In the genomic region with DNA sequence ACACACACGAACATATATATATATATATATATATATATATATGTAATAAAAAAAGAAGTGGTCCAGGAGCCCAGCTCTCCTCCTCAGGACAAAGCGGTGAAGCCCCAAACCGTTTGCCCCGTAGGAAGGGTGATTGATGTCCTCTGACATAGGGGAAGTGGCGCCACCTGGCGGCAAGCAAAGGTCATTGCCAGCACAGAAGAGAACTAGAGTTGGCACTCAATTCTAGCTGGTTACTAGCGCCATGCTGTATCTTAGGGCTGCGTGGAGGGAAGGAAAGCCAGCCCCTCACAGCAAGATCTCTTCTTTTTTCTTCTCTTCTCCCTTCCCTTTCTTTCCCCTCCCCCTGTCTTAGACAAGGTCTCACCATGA, we compare ENCODE assay signal across 8 mouse cellular contexts. TPM values are rescaled to one million over a fixed set of nuclear protein-coding genes. Genes with fewer than 3 reads are reported as not detected.
DNase-seq lines count a peak whose midpoint lies in the region; ATAC-seq lines count a peak whose summit lies in the region.

No protein-coding gene starts in this region.

- peak; percentile 59 for DNase-seq in forebrain, embryonic 10.5 days (ENCODE audit: extremely low spot score, low spot score)
- peak; percentile 55 for DNase-seq in liver
- no peak for DNase-seq in liver, embryonic 11.5 days (ENCODE audit: low spot score)
- peak; percentile 70 to 76 for DNase-seq in adrenal gland, postnatal 36 days
- peak; percentile 71 for DNase-seq in mesoderm, embryonic 11.5 days (ENCODE audit: low read depth, low spot score)
- no peak for DNase-seq in yolk sac, embryonic 10.5 days (ENCODE audit: low spot score)

- no peak overlapping the region for H3K9ac ChIP-seq in forebrain, embryonic 16.5 days (replicated peaks; ENCODE audit: low read depth, low read length)
- H3K9ac ChIP-seq in liver, embryonic 11.5 days (ENCODE audit: low read depth, low read length) = no peak overlapping the region

- no peak overlapping the region for H3K4me3 ChIP-seq in forebrain, embryonic 10.5 days
- H3K4me3 ChIP-seq in forebrain, embryonic 16.5 days (replicated peaks; ENCODE audit: low read length) = no peak overlapping the region
- H3K4me3 ChIP-seq in liver, embryonic 11.5 days (ENCODE audit: low read depth, low read length) = no peak overlapping the region

- no peak overlapping the region for H3K4me2 ChIP-seq in forebrain, embryonic 16.5 days (ENCODE audit: low read length)
- no peak overlapping the region for H3K4me2 ChIP-seq in liver, embryonic 11.5 days

- no peak overlapping the region for H3K27ac ChIP-seq in forebrain, embryonic 10.5 days
- H3K27ac ChIP-seq in forebrain, embryonic 16.5 days (ENCODE audit: low read length) = no peak overlapping the region
- H3K27ac ChIP-seq in liver, embryonic 11.5 days (ENCODE audit: low read depth, low read length) = no peak overlapping the region

- no peaks in the 10 kb centered on the region for H3K27me3 ChIP-seq in forebrain, embryonic 10.5 days (ENCODE audit: poor library complexity, severe bottlenecking)
- H3K27me3 ChIP-seq in forebrain, embryonic 16.5 days (replicated peaks; ENCODE audit: control insufficient read depth, insufficient read depth, low read length) = no peaks in the 10 kb centered on the region
- peaks cover 5% of the 10 kb centered on the region; the same call in 1 of the 2 replicates for H3K27me3 ChIP-seq in liver, embryonic 11.5 days (replicated peaks; ENCODE audit: control insufficient read depth, insufficient read depth, low read length)

- peaks cover 20% of the 10 kb centered on the region for H3K4me1 ChIP-seq in forebrain, embryonic 10.5 days
- H3K4me1 ChIP-seq in forebrain, embryonic 16.5 days (replicated peaks; ENCODE audit: control insufficient read depth, insufficient read depth, low read length) = no peaks in the 10 kb centered on the region
- H3K4me1 ChIP-seq in liver, embryonic 11.5 days (replicated peaks; ENCODE audit: control insufficient read depth, insufficient read depth, low read length) = no peaks in the 10 kb centered on the region

- H3K9me3 ChIP-seq in forebrain, embryonic 10.5 days = no peaks in the 10 kb centered on the region
- H3K9me3 ChIP-seq in forebrain, embryonic 16.5 days (ENCODE audit: control insufficient read depth, low read length) = no peaks in the 10 kb centered on the region
- no peaks in the 10 kb centered on the region for H3K9me3 ChIP-seq in liver, embryonic 11.5 days (ENCODE audit: control insufficient read depth, low read length)

- ATAC-seq in forebrain, embryonic 16.5 days = no peak
- no peak for ATAC-seq in liver, embryonic 11.5 days (replicated peaks; ENCODE audit: low FRiP score)
- ATAC-seq in granulocyte monocyte progenitor cell, adult 5-6 weeks (replicated peaks; ENCODE audit: poor library complexity, severe bottlenecking) = peak; percentile 54

- H3K36me3 ChIP-seq in forebrain, embryonic 10.5 days (replicated peaks) = no peaks in the 10 kb centered on the region
- no peaks in the 10 kb centered on the region for H3K36me3 ChIP-seq in forebrain, embryonic 16.5 days (ENCODE audit: control insufficient read depth, insufficient read depth)
- H3K36me3 ChIP-seq in liver, embryonic 11.5 days (ENCODE audit: control insufficient read depth, insufficient read depth, low read length) = no peaks in the 10 kb centered on the region

- 18% methylated on average over 8 of the region's 8 CpGs for WGBS in forebrain, embryonic 10.5 days
- WGBS in forebrain, embryonic 16.5 days = 17% methylated on average over 8 of the region's 8 CpGs
- 16% methylated on average over 8 of the region's 8 CpGs for WGBS in liver, embryonic 11.5 days

RNA-seq across cellular contexts. Expression of a gene that starts 14.1 kb away (rescaled TPM):
- 0.32 and 0.41 TPM in 2 replicates for polyA plus RNA-seq in forebrain, embryonic 10.5 days (2016; fragmentation: Nextera tagmentation; extraction: Ambion mirVana)
- 0.14 and 0.25 TPM in 2 replicates for polyA plus RNA-seq in forebrain, embryonic 16.5 days (2015; fragmentation: Nextera tagmentation; extraction: Ambion mirVana)
- 0.29 and 0.31 TPM in 2 replicates for polyA plus RNA-seq in liver, embryonic 11.5 days (2014; fragmentation: Nextera tagmentation; extraction: Ambion mirVana)
- total RNA-seq in adrenal gland, postnatal 36 days (2021) = 1 to 10 TPM in 1 of 2 experiments, under 1 TPM in 1; 0.99 to 1.9 TPM
- total RNA-seq in granulocyte monocyte progenitor cell, adult 5-6 weeks (2014; fragmentation: Nextera tagmentation) = 0.62 and 0.94 TPM in 2 replicates
- 1.6 and 2.6 TPM in 2 replicates for total RNA-seq in granulocyte monocyte progenitor cell, adult 5-6 weeks (2017)

RNA-seq across cellular contexts. Expression of a gene that starts 46.0 kb away (rescaled TPM):
- 1.3 and 1.6 TPM in 2 replicates for polyA plus RNA-seq in forebrain, embryonic 10.5 days (2016; fragmentation: Nextera tagmentation; extraction: Ambion mirVana)
- polyA plus RNA-seq in forebrain, embryonic 16.5 days (2015; fragmentation: Nextera tagmentation; extraction: Ambion mirVana) = 2.6 and 2.7 TPM in 2 replicates
- polyA plus RNA-seq in liver, embryonic 11.5 days (2014; fragmentation: Nextera tagmentation; extraction: Ambion mirVana) = 0.14 and 0.48 TPM in 2 replicates
- 1 to 10 TPM; 3.7 to 8.5 TPM for total RNA-seq in adrenal gland, postnatal 36 days (2021)
- total RNA-seq in granulocyte monocyte progenitor cell, adult 5-6 weeks (2014; fragmentation: Nextera tagmentation) = not detected in 2 replicates
- not detected in 2 replicates for total RNA-seq in granulocyte monocyte progenitor cell, adult 5-6 weeks (2017)

Comparison
In these comparisons a context has a peak if more than half of its experiments do, and no peak if none do; other contexts are left out.
1. DNase-seq: peak in forebrain, embryonic 10.5 days (single experiment), liver (single experiment), adrenal gland, postnatal 36 days (2 of 2) and mesoderm, embryonic 11.5 days (single experiment); none in liver, embryonic 11.5 days (single experiment) and yolk sac, embryonic 10.5 days (single experiment).